Mouse (Mus musculus): Measurements from ENCODE around the gene Ippk. TPM values are rescaled to one million over a fixed set of nuclear protein-coding genes. Genes with fewer than 3 reads are reported as not detected.

Ippk gene
- polyA plus RNA-seq, 1 experiment from 2014 or later = 16.3 TPM

DNA sequence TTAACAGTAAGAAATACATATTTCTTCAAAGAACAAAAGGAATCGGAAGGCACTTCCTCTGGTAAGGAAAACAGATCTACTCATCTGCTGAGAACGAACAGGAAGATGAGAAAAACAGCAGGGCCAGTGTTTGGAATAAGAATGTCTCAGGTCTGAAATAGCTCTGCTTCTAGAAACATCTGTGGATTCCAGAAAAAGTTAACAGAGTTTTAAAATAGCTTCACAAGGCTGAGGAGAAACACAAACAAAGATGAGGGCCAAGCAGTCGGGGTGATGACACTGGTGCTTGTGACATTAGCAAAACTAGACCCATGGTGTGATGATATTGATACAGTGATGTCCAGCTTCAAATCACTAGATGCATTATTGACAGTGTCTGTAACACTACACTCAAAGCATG is 86.1 kb downstream of the Ippk start:
- Histone ChIP-seq H3K9ac (replicated peaks; ENCODE audit: low read depth, low read length) (no peak overlapping the region), H3K27ac (ENCODE audit: low read length) (no peak overlapping the region), H3K4me3 (ENCODE audit: low read depth, low read length) (no peak overlapping the region), H3K36me3 (ENCODE audit: control insufficient read depth, insufficient read depth, low read length) (no peaks in the 10 kb centered on the region), H3K4me1 (ENCODE audit: control insufficient read depth, insufficient read depth, low read length) (no peaks in the 10 kb centered on the region), H3K27me3 (ENCODE audit: control insufficient read depth, insufficient read depth, low read length) (no peaks in the 10 kb centered on the region), H3K4me2 (replicated peaks; ENCODE audit: low read depth, low read length) (no peak overlapping the region), H3K9me3 (ENCODE audit: control insufficient read depth, low read depth, low read length) (no peaks in the 10 kb centered on the region)
- ATAC-seq (ENCODE audit: insufficient number of reproducible peaks, insufficient read depth, low FRiP score, low read depth) = no peak
- WGBS = 51% methylated on average over 3 of the region's 3 CpGs

Other genes with a start within 250 kb of the Ippk start
- gene Ninj1, start 233.8 kb upstream of the Ippk start, polyA plus RNA-seq (2014; fragmentation: Nextera tagmentation; extraction: Ambion mirVana) = 48.8 and 54.5 TPM in 2 replicates
- 48.5 and 57.0 TPM in 2 replicates for gene Card19, start 205.2 kb upstream of the Ippk start, polyA plus RNA-seq (2014; fragmentation: Nextera tagmentation; extraction: Ambion mirVana)
- gene Susd3, start 172.5 kb upstream of the Ippk start, polyA plus RNA-seq (2014; fragmentation: Nextera tagmentation; extraction: Ambion mirVana) = 0.95 and 1.8 TPM in 2 replicates
- 0.51 and 0.56 TPM in 2 replicates for gene Fgd3, start 100.9 kb upstream of the Ippk start, polyA plus RNA-seq (2014; fragmentation: Nextera tagmentation; extraction: Ambion mirVana)
- 24.2 and 26.0 TPM in 2 replicates for gene Bicd2, start 79.7 kb upstream of the Ippk start, polyA plus RNA-seq (2014; fragmentation: Nextera tagmentation; extraction: Ambion mirVana)
- 1.2 and 1.7 TPM in 2 replicates for gene Tes3-ps, start 72.1 kb downstream of the Ippk start, polyA plus RNA-seq (2014; fragmentation: Nextera tagmentation; extraction: Ambion mirVana)
- gene Ecm2, start 83.6 kb downstream of the Ippk start, polyA plus RNA-seq (2014; fragmentation: Nextera tagmentation; extraction: Ambion mirVana) = 0.57 and 0.88 TPM in 2 replicates
- gene Aspn, start 123.2 kb downstream of the Ippk start, polyA plus RNA-seq (2014; fragmentation: Nextera tagmentation; extraction: Ambion mirVana) = 51.6 and 56.5 TPM in 2 replicates
- gene Omd, start 161.2 kb downstream of the Ippk start, polyA plus RNA-seq (2014; fragmentation: Nextera tagmentation; extraction: Ambion mirVana) = 1.3 and 1.4 TPM in 2 replicates
- 103 and 117 TPM in 2 replicates for gene Ogn, start 186.8 kb downstream of the Ippk start, polyA plus RNA-seq (2014; fragmentation: Nextera tagmentation; extraction: Ambion mirVana)
- gene Cenpp, start 231.5 kb downstream of the Ippk start, polyA plus RNA-seq (2014; fragmentation: Nextera tagmentation; extraction: Ambion mirVana) = 29.3 and 29.6 TPM in 2 replicates
- 16.0 and 18.6 TPM in 2 replicates for gene Nol8, start 231.8 kb downstream of the Ippk start, polyA plus RNA-seq (2014; fragmentation: Nextera tagmentation; extraction: Ambion mirVana)

Data from stomach, embryonic 14.5 days (tissue).